Mouse (Mus musculus): ENCODE measurements around the gene Tat. TPM values are rescaled to one million over a fixed set of nuclear protein-coding genes. Genes with fewer than 3 reads are reported as not detected.

Gene Tat
- polyA plus RNA-seq, 1 experiment from 2014 or later, result not detected

DNA sequence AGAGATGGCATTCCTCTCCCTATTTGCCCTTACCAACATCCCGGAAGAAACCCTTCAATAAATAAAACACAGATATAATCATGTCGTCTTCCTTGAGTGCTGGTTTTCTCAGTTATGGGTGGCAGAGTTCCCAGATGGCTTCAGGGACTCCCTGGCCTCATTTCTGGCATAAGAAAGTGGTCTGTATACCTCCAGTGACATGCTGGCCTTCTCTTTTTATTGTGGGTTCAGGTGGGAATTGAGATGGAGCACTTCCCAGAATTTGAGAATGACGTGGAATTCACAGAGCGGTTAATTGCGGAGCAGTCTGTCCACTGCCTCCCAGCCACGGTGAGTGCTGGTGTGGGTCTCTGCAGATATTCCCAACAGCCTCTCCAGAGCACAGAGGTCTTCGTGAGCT lies 7.8 kb downstream of the Tat start:
- Histone ChIP-seq H3K4me2 (ENCODE audit: low read depth, low read length) (no peak overlapping the region), H3K4me1 (ENCODE audit: control insufficient read depth, insufficient read depth, low read length) (no peaks in the 10 kb centered on the region), H3K4me3 (ENCODE audit: low read length) (no peak overlapping the region), H3K27ac (ENCODE audit: low read length) (no peak overlapping the region), H3K36me3 (ENCODE audit: control insufficient read depth, insufficient read depth, low read length) (no peaks in the 10 kb centered on the region), H3K9me3 (ENCODE audit: control insufficient read depth, low read length) (no peaks in the 10 kb centered on the region), H3K9ac (ENCODE audit: low read depth, low read length) (no peak overlapping the region), H3K27me3 (replicated peaks; ENCODE audit: control insufficient read depth, insufficient read depth, low read length) (no peaks in the 10 kb centered on the region)
- 68% methylated on average over 7 of the region's 7 CpGs for WGBS
- no peak for ATAC-seq

DNA sequence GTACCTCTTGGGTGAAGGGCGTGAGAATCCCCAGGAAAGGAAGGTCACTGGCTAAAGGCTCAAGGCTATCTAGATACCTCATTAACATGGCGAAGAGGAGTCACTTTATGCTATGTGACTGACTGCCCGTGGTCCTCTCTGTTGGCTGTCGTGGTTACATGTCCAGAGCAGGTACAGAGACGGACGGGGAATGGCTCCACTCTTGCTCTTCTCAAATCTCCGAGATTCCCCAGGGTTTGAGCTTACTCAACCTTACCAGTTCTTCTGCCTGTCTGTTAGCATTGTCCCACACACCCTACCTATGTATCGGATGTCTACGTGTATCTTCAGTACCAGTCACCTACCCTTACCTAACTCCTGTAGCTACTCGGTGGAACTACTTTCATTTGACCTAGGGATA lies 9.7 kb downstream of the Tat start:
- Histone ChIP-seq H3K27me3 (replicated peaks; ENCODE audit: control insufficient read depth, insufficient read depth, low read length) (no peaks in the 10 kb centered on the region), H3K4me2 (ENCODE audit: low read depth, low read length) (no peak overlapping the region), H3K4me3 (ENCODE audit: low read length) (no peak overlapping the region), H3K36me3 (ENCODE audit: control insufficient read depth, insufficient read depth, low read length) (no peaks in the 10 kb centered on the region), H3K9me3 (ENCODE audit: control insufficient read depth, low read length) (no peaks in the 10 kb centered on the region), H3K4me1 (ENCODE audit: control insufficient read depth, insufficient read depth, low read length) (no peaks in the 10 kb centered on the region), H3K9ac (ENCODE audit: low read depth, low read length) (no peak overlapping the region), H3K27ac (ENCODE audit: low read length) (no peak overlapping the region)
- ATAC-seq, result no peak
- WGBS, result 82% methylated on average over 10 of the region's 10 CpGs

DNA sequence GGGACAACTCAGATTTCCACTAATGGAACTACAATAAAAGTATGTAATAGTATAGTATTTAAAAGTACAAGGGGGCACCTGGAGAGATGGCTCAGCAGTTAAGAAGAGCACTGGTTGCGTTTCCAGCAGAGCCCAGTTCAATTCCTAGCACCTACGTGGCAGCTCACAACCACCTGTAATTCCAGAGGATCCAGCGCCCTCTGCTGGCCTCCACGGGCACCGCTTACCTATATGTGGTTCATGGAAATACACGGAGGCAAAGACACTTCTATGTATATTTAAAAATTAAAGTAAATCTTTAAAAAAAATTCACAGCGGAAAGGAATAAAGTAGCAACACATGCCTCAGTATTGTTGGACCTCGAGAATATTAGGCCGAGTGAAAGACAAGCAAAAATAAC lies 12.7 kb downstream of the Tat start:
- H3K4me2 ChIP-seq (ENCODE audit: low read depth, low read length), result no peak overlapping the region
- H3K9me3 ChIP-seq (ENCODE audit: control insufficient read depth, low read length), result no peaks in the 10 kb centered on the region
- no peaks in the 10 kb centered on the region for H3K36me3 ChIP-seq (ENCODE audit: control insufficient read depth, insufficient read depth, low read length)
- ATAC-seq, result no peak
- no peak overlapping the region for H3K27ac ChIP-seq (ENCODE audit: low read length)
- no peaks in the 10 kb centered on the region for H3K27me3 ChIP-seq (replicated peaks; ENCODE audit: control insufficient read depth, insufficient read depth, low read length)
- H3K4me1 ChIP-seq (ENCODE audit: control insufficient read depth, insufficient read depth, low read length), result no peaks in the 10 kb centered on the region
- WGBS, result 40% methylated on average over 9 of the region's 9 CpGs
- no peak overlapping the region for H3K9ac ChIP-seq (ENCODE audit: low read depth, low read length)
- no peak overlapping the region for H3K4me3 ChIP-seq (ENCODE audit: low read length)

DNA sequence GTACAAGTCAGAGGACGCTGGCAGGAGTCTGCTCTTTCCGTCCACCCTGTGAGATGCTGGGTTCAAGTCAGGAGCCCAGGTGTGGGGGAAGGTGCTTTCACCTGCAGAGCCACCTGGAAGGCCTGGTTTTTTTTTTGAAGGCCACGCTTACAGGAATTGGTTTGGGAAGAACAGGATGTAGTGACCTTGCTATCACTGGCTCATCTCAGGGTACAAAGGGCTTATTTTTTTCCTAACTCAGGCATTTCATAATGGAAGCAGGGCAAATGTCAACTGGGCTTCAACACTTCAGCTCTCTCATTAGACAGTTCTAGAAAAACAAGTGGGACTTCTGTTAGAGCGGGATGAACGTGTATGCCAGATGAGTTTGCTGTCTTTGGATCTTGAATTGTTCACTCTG lies 14.1 kb downstream of the Tat start:
- Histone ChIP-seq H3K4me3 (ENCODE audit: low read length) (no peak overlapping the region), H3K27ac (ENCODE audit: low read length) (no peak overlapping the region), H3K9ac (ENCODE audit: low read depth, low read length) (no peak overlapping the region), H3K4me2 (ENCODE audit: low read depth, low read length) (no peak overlapping the region), H3K9me3 (ENCODE audit: control insufficient read depth, low read length) (no peaks in the 10 kb centered on the region), H3K36me3 (ENCODE audit: control insufficient read depth, insufficient read depth, low read length) (no peaks in the 10 kb centered on the region), H3K27me3 (replicated peaks; ENCODE audit: control insufficient read depth, insufficient read depth, low read length) (no peaks in the 10 kb centered on the region), H3K4me1 (ENCODE audit: control insufficient read depth, insufficient read depth, low read length) (no peaks in the 10 kb centered on the region)
- 71% methylated on average over 5 of the region's 5 CpGs for WGBS
- no peak for ATAC-seq

DNA sequence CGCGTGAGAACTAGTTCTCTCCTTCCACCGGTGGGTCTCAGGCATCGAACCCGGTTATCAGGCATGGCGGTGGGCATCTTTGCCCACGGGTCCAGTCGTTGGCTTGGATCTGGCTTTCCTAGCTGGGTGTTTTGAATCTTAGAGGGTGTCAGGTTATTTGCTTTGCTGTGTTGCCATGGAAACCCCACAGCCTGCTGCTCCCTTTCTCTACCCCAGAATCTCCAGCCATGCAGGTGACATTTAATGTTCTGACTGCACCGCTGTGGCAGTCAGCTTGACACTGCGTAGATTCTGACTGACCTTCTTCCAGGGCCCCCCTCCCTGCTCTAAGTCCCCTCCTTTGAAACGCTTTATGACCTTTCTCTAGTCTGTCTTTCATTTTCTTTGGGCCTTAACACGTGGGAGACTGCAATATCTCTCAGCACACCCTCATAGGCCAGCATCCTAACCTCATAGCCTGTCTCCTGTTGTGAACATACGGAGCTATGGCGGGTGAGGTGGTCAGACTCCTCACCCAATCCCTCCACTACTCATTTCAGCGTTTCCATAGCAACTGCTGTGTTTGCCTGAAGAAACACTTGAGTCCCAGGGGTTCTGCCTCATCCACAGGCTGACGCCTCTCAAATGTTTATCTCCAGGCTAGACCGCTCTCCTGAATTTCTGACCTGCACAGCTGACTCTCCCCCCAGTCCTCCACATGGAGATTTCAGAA lies 16.2 kb downstream of the Tat start:
- H3K27ac ChIP-seq (ENCODE audit: low read length), result no peak overlapping the region
- no peak overlapping the region for H3K4me3 ChIP-seq (ENCODE audit: low read length)
- WGBS, result 54% methylated on average over 17 of the region's 17 CpGs
- H3K4me2 ChIP-seq (ENCODE audit: low read depth, low read length), result no peak overlapping the region
- no peak overlapping the region for H3K9ac ChIP-seq (ENCODE audit: low read depth, low read length)
- H3K36me3 ChIP-seq (ENCODE audit: control insufficient read depth, insufficient read depth, low read length), result no peaks in the 10 kb centered on the region
- no peaks in the 10 kb centered on the region for H3K4me1 ChIP-seq (ENCODE audit: control insufficient read depth, insufficient read depth, low read length)
- H3K9me3 ChIP-seq (ENCODE audit: control insufficient read depth, low read length), result no peaks in the 10 kb centered on the region
- H3K27me3 ChIP-seq (replicated peaks; ENCODE audit: control insufficient read depth, insufficient read depth, low read length), result no peaks in the 10 kb centered on the region
- no peak for ATAC-seq

DNA sequence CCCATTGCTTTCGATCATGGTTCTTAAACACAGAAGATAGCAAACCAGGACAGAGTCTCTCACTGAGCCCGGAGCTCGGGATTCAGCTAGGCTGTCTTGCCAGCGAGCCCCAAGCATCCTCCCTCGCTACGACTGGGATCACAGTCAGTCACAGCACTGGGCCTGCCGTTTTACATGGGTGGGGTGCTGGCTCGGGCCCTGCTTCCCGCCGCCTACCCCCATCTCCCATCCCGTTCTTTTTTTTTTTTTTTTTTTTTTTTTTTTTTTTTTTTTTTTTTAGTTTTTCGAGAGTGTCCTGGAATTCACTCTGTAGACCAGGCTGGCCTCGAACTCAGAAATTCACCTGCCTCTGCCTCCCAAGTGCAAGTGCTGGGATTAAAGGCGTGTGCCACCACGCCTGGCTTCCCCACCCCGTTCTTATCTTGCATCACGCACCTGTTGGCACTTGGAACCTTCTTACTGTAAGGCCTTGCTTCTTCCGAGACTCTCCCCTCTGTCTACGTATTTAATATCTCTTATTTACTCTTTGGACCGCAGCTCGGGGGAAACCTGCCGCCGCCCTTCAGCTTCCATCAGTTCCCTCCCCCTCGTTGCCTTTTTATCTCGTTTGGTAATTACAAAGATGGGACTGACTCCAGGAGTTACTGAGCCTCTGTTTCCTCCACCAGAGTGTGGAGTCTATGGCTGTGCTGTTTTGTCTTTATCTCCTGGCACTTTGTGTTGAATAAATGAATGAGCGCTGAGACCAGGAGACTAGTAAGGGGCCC lies 18.2 kb downstream of the Tat start:
- H3K9ac ChIP-seq (ENCODE audit: low read depth, low read length), result no peak overlapping the region
- WGBS, result 74% methylated on average over 25 of the region's 26 CpGs
- no peak overlapping the region for H3K4me2 ChIP-seq (ENCODE audit: low read depth, low read length)

DNA sequence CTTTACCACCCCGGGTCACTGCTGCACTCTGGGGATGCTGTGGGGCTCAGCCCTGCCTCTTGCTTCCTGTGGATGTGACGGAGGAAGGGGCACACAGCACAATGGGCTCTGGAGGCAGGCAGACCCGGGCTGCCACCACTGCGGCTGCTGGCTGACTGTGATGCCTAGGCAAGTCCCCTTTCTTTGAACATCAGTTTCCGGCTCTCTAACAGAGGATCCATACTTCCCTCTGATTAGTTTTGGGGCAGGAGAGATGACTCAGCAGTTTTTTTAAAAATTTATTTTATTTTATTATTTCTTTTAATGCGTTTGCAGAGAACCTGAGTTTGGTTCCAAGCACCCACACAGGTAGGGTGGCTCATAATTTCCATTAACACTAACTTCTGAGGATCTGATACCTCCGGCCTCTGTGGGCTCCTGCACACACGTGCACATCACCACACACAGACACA lies 18.8 kb downstream of the Tat start:
- Histone ChIP-seq H3K27me3 (replicated peaks; ENCODE audit: control insufficient read depth, insufficient read depth, low read length) (peaks cover 2% of the 10 kb centered on the region; the same call in 1 of the 2 replicates), H3K4me1 (ENCODE audit: control insufficient read depth, insufficient read depth, low read length) (no peaks in the 10 kb centered on the region), H3K4me2 (ENCODE audit: low read depth, low read length) (no peak overlapping the region), H3K27ac (ENCODE audit: low read length) (no peak overlapping the region), H3K9me3 (ENCODE audit: control insufficient read depth, low read length) (no peaks in the 10 kb centered on the region), H3K4me3 (ENCODE audit: low read length) (no peak overlapping the region), H3K9ac (ENCODE audit: low read depth, low read length) (no peak overlapping the region), H3K36me3 (ENCODE audit: control insufficient read depth, insufficient read depth, low read length) (no peaks in the 10 kb centered on the region)
- ATAC-seq, result no peak
- WGBS, result 69% methylated on average over 8 of the region's 8 CpGs

More for the DNA sequence above, 18.2 kb downstream of the Tat start:
- peak; percentile 75 for ATAC-seq
- no peak overlapping the region for H3K27ac ChIP-seq (ENCODE audit: low read length)
- no peaks in the 10 kb centered on the region for H3K27me3 ChIP-seq (replicated peaks; ENCODE audit: control insufficient read depth, insufficient read depth, low read length)
- no peaks in the 10 kb centered on the region for H3K36me3 ChIP-seq (ENCODE audit: control insufficient read depth, insufficient read depth, low read length)
- H3K9me3 ChIP-seq (ENCODE audit: control insufficient read depth, low read length), result no peaks in the 10 kb centered on the region
- H3K4me3 ChIP-seq (ENCODE audit: low read length), result no peak overlapping the region
- H3K4me1 ChIP-seq (ENCODE audit: control insufficient read depth, insufficient read depth, low read length), result no peaks in the 10 kb centered on the region

DNA sequence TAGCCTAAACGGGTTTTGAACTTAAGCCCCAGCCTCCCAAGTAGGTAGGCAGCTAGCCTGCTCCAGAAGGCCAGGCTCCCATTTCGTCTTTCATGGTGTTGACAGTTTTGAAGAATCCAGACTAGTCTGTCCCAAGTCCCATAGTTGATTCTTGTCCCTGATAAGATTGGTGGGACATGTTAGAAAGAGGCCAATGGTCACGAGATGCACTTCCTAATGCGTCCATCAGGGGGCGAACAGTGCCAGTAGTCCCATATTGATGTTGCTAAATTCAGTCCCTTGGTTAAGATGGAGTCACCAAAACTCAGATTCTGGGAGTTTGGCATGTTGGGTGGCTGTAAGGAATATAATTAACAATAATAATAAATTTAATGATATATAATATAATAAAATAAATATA lies 20.6 kb downstream of the Tat start:
- H3K9ac ChIP-seq (ENCODE audit: low read depth, low read length), result no peak overlapping the region
- no peaks in the 10 kb centered on the region for H3K9me3 ChIP-seq (ENCODE audit: control insufficient read depth, low read length)
- 33% methylated on average over 5 of the region's 5 CpGs for WGBS
- ATAC-seq, result no peak
- H3K4me1 ChIP-seq (ENCODE audit: control insufficient read depth, insufficient read depth, low read length), result no peaks in the 10 kb centered on the region
- no peak overlapping the region for H3K4me3 ChIP-seq (ENCODE audit: low read length)
- H3K27me3 ChIP-seq (replicated peaks; ENCODE audit: control insufficient read depth, insufficient read depth, low read length), result peaks cover 4% of the 10 kb centered on the region; the same call in 1 of the 2 replicates
- H3K36me3 ChIP-seq (ENCODE audit: control insufficient read depth, insufficient read depth, low read length), result no peaks in the 10 kb centered on the region
- H3K4me2 ChIP-seq (ENCODE audit: low read depth, low read length), result no peak overlapping the region
- no peak overlapping the region for H3K27ac ChIP-seq (ENCODE audit: low read length)

DNA sequence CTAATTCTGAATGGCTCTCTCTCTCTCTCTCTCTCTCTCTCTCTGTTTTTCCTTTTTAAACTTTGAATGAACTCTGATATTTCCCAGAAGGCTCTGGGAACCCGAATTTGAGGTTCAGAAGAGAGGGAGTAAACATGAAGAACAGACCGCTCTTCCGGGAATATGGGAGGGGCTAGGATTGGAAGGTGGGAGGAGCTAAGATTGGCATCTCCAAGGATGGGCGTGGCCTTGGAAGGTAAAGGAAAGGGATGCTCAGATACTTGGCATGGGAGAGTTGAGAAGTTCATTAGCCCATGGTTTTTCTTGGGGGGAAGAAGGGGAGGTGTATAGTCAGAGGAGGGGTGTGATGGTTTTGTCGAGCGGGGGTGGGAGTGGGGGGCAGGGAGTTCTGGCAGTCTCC lies 31.8 kb downstream of the Tat start:
- Histone ChIP-seq H3K36me3 (ENCODE audit: control insufficient read depth, insufficient read depth, low read length) (no peaks in the 10 kb centered on the region), H3K27me3 (replicated peaks; ENCODE audit: control insufficient read depth, insufficient read depth, low read length) (no peaks in the 10 kb centered on the region), H3K4me2 (ENCODE audit: low read depth, low read length) (no peak overlapping the region), H3K9me3 (ENCODE audit: control insufficient read depth, low read length) (no peaks in the 10 kb centered on the region), H3K4me1 (ENCODE audit: control insufficient read depth, insufficient read depth, low read length) (no peaks in the 10 kb centered on the region), H3K4me3 (ENCODE audit: low read length) (no peak overlapping the region), H3K27ac (ENCODE audit: low read length) (peak overlapping the region; percentile 42), H3K9ac (ENCODE audit: low read depth, low read length) (no peak overlapping the region)
- WGBS, result 46% methylated on average over 6 of the region's 6 CpGs
- ATAC-seq, result no peak

Data from intestine, embryonic 16.5 days (tissue).